Mouse (Mus musculus) brain, embryonic 14.5 days (tissue): ENCODE measurements at regions not wholly inside any gene's neighbourhood (a gene's known extent, or its start where the extent isn't known, plus 50 kb on each side); places are given as distances from the start of the nearest gene placed in this dataset.

Source experiments
- DNase-seq: peaks from one replicate; pipeline ENCODE4 v3.0.0-alpha.2; 2011; ENCODE audit warnings: low read depth
- CTCF ChIP-seq: fragments of 200-500 bp; IDR thresholded peaks from 2 replicates; pipeline ENCODE4 v1.5.1; 2012; ENCODE audit warnings: inconsistent platforms, mild to moderate bottlenecking, moderate library complexity, borderline replicate concordance; ENCODE audit not compliant: insufficient read depth, insufficient read length; ENCODE audit errors: extremely low read depth
- POLR2A ChIP-seq: fragments of 200-500 bp; IDR thresholded peaks from 2 replicates; pipeline ENCODE4 v1.6.1; 2012; ENCODE audit warnings: mild to moderate bottlenecking, inconsistent platforms, borderline replicate concordance; ENCODE audit not compliant: poor library complexity, insufficient read depth, insufficient read length, severe bottlenecking; ENCODE audit errors: extremely low read depth

GRCm38 (mm10) chr4:84192301-84192700 is 482.8 kb downstream of the Bnc2 start:
- no peak for DNase-seq
- TF ChIP-seq CTCF = no peak
- TF ChIP-seq POLR2A = no peak

- no peak for DNase-seq
- TF ChIP-seq POLR2A (no peak), CTCF (peak; percentile 8; the same call in 1 of the 2 replicates)
Observed at GRCm38 (mm10) chr4:84196732-84197131, 478.3 kb downstream of the Bnc2 start.

- TF ChIP-seq CTCF (no peak), POLR2A (no peak)
- DNase-seq = no peak
Observed at GRCm38 (mm10) chr4:84198176-84198575, 476.9 kb downstream of the Bnc2 start.

DNA sequence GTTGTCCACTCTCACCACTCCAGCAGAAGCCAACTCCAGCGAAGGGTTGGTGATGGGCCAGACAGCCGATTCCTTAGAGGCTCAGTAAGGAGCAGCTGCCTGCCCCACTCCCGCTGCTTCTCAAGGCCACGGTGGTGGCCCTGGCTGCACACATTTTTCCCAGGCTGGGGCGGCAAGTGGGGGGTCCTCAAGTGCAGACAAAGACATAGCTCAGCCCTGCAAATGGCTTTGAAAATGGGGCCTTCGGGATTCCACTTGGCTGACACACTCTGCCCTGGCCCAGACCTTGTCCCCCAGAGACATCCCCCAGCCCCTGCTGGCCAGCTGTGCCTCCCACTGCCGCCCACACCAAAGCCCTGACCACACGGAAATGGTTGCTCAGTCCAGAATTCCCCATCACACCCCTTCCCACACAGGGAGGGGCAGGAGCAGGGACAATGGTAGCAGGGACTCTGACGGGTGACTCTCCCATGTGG is 475.9 kb downstream of the Bnc2 start:
- peak; percentile 36 for DNase-seq
- TF ChIP-seq POLR2A (no peak), CTCF (no peak)

DNA sequence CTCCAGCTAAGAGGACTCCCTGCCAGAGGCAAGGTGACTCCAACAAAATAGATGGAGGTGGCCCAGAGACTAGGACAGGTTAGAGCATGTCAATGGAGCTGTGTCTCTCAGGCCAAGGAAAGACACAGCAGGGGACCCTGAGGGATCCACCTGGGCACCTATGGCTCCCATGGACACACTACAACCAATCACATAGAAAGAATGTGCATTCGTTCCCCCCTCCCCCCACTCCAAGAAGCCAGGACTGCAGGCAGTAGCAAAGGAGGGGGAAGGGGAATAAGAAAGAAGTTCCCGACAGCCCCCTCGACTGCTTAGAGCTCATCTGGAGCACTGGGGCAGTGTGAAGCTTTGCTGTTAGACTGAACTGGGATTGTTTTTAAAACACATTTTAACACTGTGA is 474.1 kb downstream of the Bnc2 start:
- DNase-seq = no peak
- TF ChIP-seq CTCF (no peak), POLR2A (no peak)

GRCm38 (mm10) chr4:84202231-84202630 is 472.8 kb downstream of the Bnc2 start:
- TF ChIP-seq CTCF (no peak), POLR2A (no peak)
- peak; percentile 63 for DNase-seq

GRCm38 (mm10) chr4:84203680-84204079 is 471.4 kb downstream of the Bnc2 start:
- no peak for TF ChIP-seq CTCF
- no peak for TF ChIP-seq POLR2A
- DNase-seq = no peak

GRCm38 (mm10) chr4:84204777-84205176 is 470.3 kb downstream of the Bnc2 start:
- no peak for DNase-seq
- TF ChIP-seq CTCF = no peak
- TF ChIP-seq POLR2A = no peak

GRCm38 (mm10) chr4:84208175-84208574 is 466.9 kb downstream of the Bnc2 start:
- no peak for TF ChIP-seq CTCF
- TF ChIP-seq POLR2A = no peak
- DNase-seq = no peak

DNA sequence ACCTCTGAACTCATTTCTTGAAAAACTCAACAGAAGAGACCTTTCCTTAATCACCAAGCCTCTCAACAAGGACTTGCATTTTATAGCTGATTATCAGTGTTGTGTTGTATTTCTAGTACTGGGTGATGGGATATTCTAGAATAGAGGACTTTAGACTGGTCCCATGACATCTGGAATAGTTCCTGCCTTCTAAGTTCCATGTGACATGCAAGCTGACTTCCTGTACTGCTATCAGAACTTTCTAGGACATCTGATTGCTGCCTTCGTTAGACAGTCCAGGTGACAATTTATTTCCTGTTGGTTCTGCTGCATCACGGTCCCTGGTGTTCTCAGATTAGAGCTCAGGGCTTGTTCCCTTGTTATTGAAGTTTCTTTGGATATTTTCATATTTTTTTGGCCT is 465.5 kb downstream of the Bnc2 start:
- DNase-seq = no peak
- no peak for TF ChIP-seq CTCF

- no peak for TF ChIP-seq POLR2A
- TF ChIP-seq CTCF = no peak
- peak; percentile 69 for DNase-seq
Observed at GRCm38 (mm10) chr4:84211311-84211875, 463.7 kb downstream of the Bnc2 start.

DNA sequence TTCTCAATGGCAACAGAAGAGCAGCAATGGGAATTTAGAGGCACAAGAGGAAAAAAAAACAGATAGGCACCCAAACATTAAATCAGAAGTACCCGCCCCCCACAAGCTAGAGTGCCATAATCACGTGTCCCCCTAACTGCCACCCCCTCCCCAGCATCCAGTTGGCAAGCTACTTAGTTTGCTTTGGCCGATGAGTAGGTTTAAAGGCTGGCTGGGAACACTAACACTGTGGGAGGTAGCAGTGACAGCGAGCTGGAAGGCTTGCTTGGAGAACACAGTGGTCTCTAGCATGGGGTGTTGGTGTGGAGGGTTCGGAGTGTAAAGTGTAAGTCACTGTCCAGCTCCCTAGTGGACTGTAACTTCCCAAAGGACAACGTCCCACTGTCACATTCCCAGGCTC is 463.1 kb downstream of the Bnc2 start:
- peak; percentile 58 for DNase-seq
- TF ChIP-seq CTCF (no peak), POLR2A (no peak)
